In genomic region chr19:7056248-7057087, GRCm38 (mm10) we compare ENCODE assay signal across 8 mouse cellular contexts. TPM values are rescaled to one million over a fixed set of nuclear protein-coding genes. Genes with fewer than 3 reads are reported as not detected.
DNase-seq lines count a peak whose midpoint lies in the region; ATAC-seq and TF ChIP-seq lines count a peak whose summit lies in the region.

Macrod1 (plus strand) TSS chr19:7056810.

- H3K4me1 ChIP-seq in hindbrain, postnatal 0 days (ENCODE audit: insufficient read depth, low read length) = peaks cover 5% of the 10 kb centered on the region; the same call in 1 of the 2 replicates

- H3K36me3 ChIP-seq in hindbrain, postnatal 0 days (ENCODE audit: insufficient read depth, low read length) = no peaks in the 10 kb centered on the region
- H3K36me3 ChIP-seq in macrophage (ENCODE audit: inconsistent target) = no peaks in the 10 kb centered on the region

- H3K9me3 ChIP-seq in hindbrain, postnatal 0 days (ENCODE audit: low read length) = no peaks in the 10 kb centered on the region

- peak; percentile 94 for DNase-seq in ZHBTc4 (ENCODE audit: low read depth, low spot score)
- DNase-seq in cerebellum, postnatal 36 days = peak; percentile 77 to 79
- DNase-seq in gastrocnemius, adult 8-10 months (ENCODE audit: low spot score in 2 of 2) = peak; percentile 84 to 93
- DNase-seq in hindbrain, postnatal 0 days (ENCODE audit: low spot score) = peak; percentile 80
- peak; percentile 80 to 84 for DNase-seq in left cerebral cortex, adult 2 months (ENCODE audit: extremely low spot score in 1 of 2, low spot score in 2 of 2)
- DNase-seq in right cerebral cortex, postnatal 25 days = peak; percentile 83
- DNase-seq in yolk sac, embryonic 10.5 days (ENCODE audit: low spot score) = peak; percentile 47

- intact Hi-C loops in left cerebral cortex, adult 2 months (cut with DNase I) = loop anchor here (5.0 kb wide), 2 partner anchors 291 to 361 kb away; partner anchors contain the start of gene 2700081O15Rik

- peak; percentile 79 for ATAC-seq in hindbrain, postnatal 0 days

- H3K79me2 ChIP-seq in macrophage (ENCODE audit: inconsistent target) = no peaks in the 10 kb centered on the region

- peak; percentile 24; the same call in 1 of the 2 replicates for TF ChIP-seq CTCF in hindbrain, postnatal 0 days (IDR thresholded peaks at IDR 0.05; ENCODE audit: low read depth)
- TF ChIP-seq CTCF in left cerebral cortex, adult 2 months (IDR thresholded peaks at IDR 0.05) = peak; percentile 11

- peak within 1 kb of the TSS; percentile 100 for H3K4me2 ChIP-seq in hindbrain, postnatal 0 days (ENCODE audit: low read depth, low read length)

- peak within 1 kb of the TSS; percentile 66 for H3K4me3 ChIP-seq in hindbrain, postnatal 0 days (ENCODE audit: low read length)
- H3K4me3 ChIP-seq in left cerebral cortex, adult 2 months = peak within 1 kb of the TSS; percentile 53
- peak within 1 kb of the TSS; percentile 37 for H3K4me3 ChIP-seq in macrophage (ENCODE audit: inconsistent target)

- H3K9ac ChIP-seq in hindbrain, postnatal 0 days (replicated peaks; ENCODE audit: low read length) = peak within 1 kb of the TSS; percentile 49

- 1% methylated on average over 72 of the region's 72 CpGs for WGBS in hindbrain, postnatal 0 days
- WGBS in macrophage (ENCODE audit: missing documents) = 3% methylated on average over 70 of the region's 72 CpGs

- no peaks in the 10 kb centered on the region for H3K27me3 ChIP-seq in hindbrain, postnatal 0 days (ENCODE audit: insufficient read depth, low read length)

- no peak within 1 kb of the TSS for H3K27ac ChIP-seq in hindbrain, postnatal 0 days
- H3K27ac ChIP-seq in left cerebral cortex, adult 2 months = peak within 1 kb of the TSS; percentile 1
- 0 out of 2 replicates have a peak within 1 kb of the TSS, but pooled peaks have one; percentile 7 for H3K27ac ChIP-seq in macrophage

RNA-seq across cellular contexts. Expression of gene Macrod1, which starts in this region (rescaled TPM):
- 100 to 1,000 TPM; 279 to 336 (median 292) TPM for total RNA-seq in gastrocnemius, adult 8-10 months (2022)
- 4.8 and 9.5 TPM in 2 replicates for total RNA-seq in hindbrain, postnatal 0 days (2014; rRNA removed)
- 6.5 and 6.7 TPM in 2 replicates for polyA plus RNA-seq in hindbrain, postnatal 0 days (2015; fragmentation: Nextera tagmentation; extraction: Ambion mirVana)
- total RNA-seq in left cerebral cortex, adult 2 months (2021) = 10 to 100 TPM; 13.3 to 15.7 TPM
- total RNA-seq in macrophage (2018; cell fraction: chromatin; rRNA removed) = 10 to 100 TPM in 1 of 26 experiments, 1 to 10 TPM in 21, under 1 TPM in 2, not detected in 2; 0.93 to 10.4 (median 2.1) TPM
- 10 to 100 TPM in 10 of 26 experiments, 1 to 10 TPM in 16; 1.2 to 14.3 (median 5.5) TPM for total RNA-seq in macrophage (2018; cell fraction: cytosol; rRNA removed)
- 1 to 10 TPM in 14 of 26 experiments, under 1 TPM in 9, not detected in 3; 0.56 to 7.9 (median 1.8) TPM for total RNA-seq in macrophage (2018; cell fraction: nucleus; rRNA removed)
- polyA plus RNA-seq in macrophage (2018) = 5.5 to 13.5 TPM (median 7.3 TPM) in 3 replicates

Comparison
In these comparisons a context has a peak if more than half of its experiments do, and no peak if none do; other contexts are left out.
1. RNA of gene Macrod1 (total RNA-seq): 279 to 336 TPM in gastrocnemius, adult 8-10 months; 13.3 to 15.7 TPM in left cerebral cortex, adult 2 months and 4.8 to 9.5 TPM in hindbrain, postnatal 0 days; every median in the first group is over 10 times any median in the second.
2. Peak in every context shown above with its lines, with median percentiles within 50 percentile points of each other: DNase-seq and H3K4me3 ChIP-seq.